Mouse (Mus musculus): ENCODE measurements around the gene Gm27179.
"Not testable (repeated sequence)": the region's sequence is repeated elsewhere in the genome, so short reads cannot be mapped to it uniquely, and the experiment has no call there.

GRCm38 (mm10) chr14:69464465-69464864 lies 47.9 kb downstream of the Gm27179 start:
- not testable (repeated sequence) for TF ChIP-seq CTCF (IDR thresholded peaks at IDR 0.05; ENCODE audit: extremely low read depth, insufficient read length, insufficient replicate concordance, low read depth, low read length); POLR2A (IDR thresholded peaks at IDR 0.05; ENCODE audit: low read depth, low read length)

Data from small intestine, adult 2 months (tissue).